Mouse (Mus musculus): ENCODE data around the gene Smim24. TPM values are rescaled to one million over a fixed set of nuclear protein-coding genes. Genes with fewer than 3 reads are reported as not detected.

Gene Smim24
- total RNA-seq, 2 experiments from 2014 or later: 1.8 to 1.9 TPM

- DNase-seq (ENCODE audit: low spot score in 2 of 2): peak; percentile 86 to 93
- intact Hi-C loops (cut with DNase I): no loop called here
Observed at GRCm38 (mm10) chr10:81416581-81417226, 23.9 kb downstream of the Smim24 start.

DNA sequence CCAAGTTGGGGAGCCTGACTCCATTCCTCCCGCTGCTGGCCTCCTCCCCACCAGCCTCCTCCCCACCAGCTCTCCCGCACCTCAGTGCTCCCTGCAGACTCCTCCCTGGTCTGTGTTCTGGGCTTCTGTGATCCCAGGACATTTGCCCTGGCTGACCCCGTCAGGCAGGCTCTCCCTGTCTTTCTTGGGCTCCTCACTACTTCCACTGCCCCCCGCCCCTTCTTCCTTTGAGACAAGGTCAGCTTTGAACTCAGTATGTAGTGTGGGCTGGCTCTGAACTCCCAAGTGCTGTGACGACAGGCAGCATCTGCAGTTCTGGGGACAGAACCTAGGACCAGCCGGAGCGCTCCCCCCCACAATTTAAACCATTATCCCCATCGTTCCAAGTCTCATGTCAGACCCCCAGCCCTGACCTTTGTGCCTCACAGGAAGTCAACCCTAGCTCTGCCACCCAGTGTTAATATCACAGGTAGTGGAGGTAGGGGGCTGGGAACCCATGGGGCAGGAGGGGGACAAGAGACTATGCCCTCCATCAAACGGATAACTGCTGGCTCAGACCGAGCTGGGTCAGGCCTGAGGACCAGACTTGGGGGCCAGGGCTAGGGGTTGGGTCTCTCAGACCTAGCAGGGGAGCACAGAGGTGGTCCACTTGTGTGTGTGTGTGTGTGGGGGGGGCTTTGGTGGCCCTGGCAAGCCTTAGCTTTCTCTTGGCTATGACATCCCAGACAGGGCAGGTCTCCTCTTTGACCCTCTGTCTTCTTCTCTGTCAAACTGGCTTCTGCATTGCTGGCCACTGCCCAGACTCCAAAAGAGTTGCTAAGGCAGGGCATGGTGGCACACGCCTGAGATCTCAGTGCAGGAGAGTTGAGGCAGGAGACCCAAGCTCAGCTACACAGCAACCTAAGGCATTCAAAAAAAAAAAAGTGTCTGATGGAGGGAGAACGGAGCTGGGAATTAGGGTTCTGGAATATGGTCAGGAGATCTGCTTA is 24.7 kb downstream of the Smim24 start:
- no peak for DNase-seq (ENCODE audit: low spot score in 2 of 2)
- intact Hi-C loops (cut with DNase I): no loop called here

DNA sequence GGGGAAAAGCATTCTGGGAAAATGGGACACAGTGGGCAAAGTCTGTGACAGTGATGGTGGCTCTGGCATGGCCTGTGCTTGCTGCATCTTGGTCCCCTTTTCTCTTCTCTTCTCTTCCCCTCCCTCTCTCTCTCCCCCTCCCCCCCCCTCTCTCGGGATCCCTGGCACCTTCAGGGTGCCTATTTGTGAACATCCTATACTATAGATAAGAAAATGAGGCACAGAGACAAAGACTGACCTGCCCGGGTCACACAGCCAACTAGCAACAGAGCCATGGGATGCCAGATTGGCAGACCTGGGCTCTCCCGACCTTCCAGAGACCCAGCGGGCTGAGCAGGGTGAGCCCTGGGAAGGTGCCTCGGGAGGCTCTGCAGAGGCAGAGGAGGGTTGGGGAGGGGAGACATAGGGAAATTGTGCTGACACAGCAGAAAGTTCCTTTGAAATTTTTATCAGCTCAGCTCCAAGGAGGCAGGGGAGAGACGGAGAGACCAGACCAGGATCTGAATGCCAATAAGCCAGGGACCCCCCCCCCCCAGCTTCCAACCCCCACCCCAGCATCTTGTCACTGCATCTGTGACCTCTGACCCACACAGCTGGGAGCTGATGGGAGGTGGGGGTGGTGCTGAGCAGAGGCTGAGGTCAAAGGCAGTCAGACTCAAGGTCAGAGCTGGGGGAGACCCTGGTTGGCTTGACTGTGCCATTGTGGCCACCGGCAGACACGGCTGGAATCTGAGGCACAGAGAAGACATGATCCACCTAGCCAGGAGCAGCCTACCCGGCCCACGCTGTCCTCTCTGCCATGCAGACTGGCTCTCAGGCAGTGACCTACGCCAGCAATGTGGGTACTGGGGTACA is 25.6 kb downstream of the Smim24 start:
- DNase-seq (ENCODE audit: low spot score in 2 of 2): no peak
- intact Hi-C loops (cut with DNase I): no loop called here

- no peak for DNase-seq (ENCODE audit: low spot score in 2 of 2)
- intact Hi-C loops (cut with DNase I): no loop called here
Observed at GRCm38 (mm10) chr10:81419111-81419928, 26.5 kb downstream of the Smim24 start.

GRCm38 (mm10) chr10:81420191-81420767 is 27.4 kb downstream of the Smim24 start:
- intact Hi-C loops (cut with DNase I): no loop called here
- DNase-seq (ENCODE audit: low spot score in 2 of 2): no peak

DNA sequence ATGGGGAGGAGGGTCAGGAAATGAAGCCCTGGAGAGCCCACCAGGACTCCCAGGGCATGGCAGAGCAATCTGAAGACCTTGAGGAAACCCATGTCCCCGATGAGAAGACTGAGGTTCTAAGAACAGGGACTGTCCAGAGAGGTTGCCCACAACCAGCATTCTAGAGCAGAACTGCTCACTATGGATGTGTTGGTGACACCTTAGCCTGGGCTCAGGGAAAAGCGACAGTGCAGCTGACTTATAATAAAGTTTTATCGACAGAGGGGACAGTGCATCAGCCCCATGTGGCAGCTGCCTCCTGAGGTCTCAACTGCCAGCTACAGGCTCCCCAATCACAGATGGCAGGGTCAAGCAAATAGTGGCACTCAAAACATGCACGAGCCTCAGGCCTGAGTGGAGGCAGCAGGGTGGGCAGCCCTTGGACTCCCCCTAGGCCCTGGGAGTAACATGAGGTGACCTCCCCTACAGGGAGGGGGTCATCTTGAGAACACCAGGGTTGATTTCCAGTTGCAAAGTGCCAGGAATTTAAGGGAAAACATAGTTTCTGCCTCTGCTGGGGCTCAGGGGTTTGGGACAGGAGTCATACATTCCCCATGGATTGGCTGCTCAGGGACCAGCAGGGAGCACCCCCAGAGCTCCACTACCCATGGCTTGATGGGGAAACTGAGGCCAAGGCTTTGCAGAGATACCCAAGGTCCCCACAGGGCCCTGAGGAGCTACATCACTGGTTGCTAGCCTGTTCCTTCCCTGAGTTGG is 28.4 kb downstream of the Smim24 start:
- no peak for DNase-seq (ENCODE audit: low spot score in 2 of 2)
- intact Hi-C loops (cut with DNase I): no loop called here

DNA sequence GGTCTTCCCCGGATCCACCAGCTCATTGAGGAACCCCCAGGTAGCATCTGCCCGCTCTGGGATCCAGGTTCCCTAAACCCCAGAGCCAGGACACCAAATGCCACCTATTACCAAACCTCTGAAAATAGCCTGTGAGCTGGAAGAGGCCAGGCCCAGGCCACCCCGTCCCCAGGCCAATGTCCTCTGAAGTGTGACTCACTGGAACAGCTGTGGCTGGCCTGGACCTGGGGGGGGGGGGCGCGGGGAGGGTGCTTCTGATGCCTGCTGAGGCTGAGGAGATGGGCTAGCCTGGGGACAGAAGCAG is 28.9 kb downstream of the Smim24 start:
- intact Hi-C loops (cut with DNase I): no loop called here
- DNase-seq (ENCODE audit: low spot score in 2 of 2): no peak

GRCm38 (mm10) chr10:81422191-81422590 is 29.3 kb downstream of the Smim24 start:
- DNase-seq (ENCODE audit: low spot score in 2 of 2): no peak
- intact Hi-C loops (cut with DNase I): no loop called here

GRCm38 (mm10) chr10:81422661-81423217 is 29.9 kb downstream of the Smim24 start:
- no peak for DNase-seq (ENCODE audit: low spot score in 2 of 2)
- intact Hi-C loops (cut with DNase I): no loop called here

- peak in 1 of 2 experiments; percentile 2 for DNase-seq (ENCODE audit: low spot score in 2 of 2)
- intact Hi-C loops (cut with DNase I): no loop called here
Observed at GRCm38 (mm10) chr10:81423476-81424245, 30.8 kb downstream of the Smim24 start.

DNA sequence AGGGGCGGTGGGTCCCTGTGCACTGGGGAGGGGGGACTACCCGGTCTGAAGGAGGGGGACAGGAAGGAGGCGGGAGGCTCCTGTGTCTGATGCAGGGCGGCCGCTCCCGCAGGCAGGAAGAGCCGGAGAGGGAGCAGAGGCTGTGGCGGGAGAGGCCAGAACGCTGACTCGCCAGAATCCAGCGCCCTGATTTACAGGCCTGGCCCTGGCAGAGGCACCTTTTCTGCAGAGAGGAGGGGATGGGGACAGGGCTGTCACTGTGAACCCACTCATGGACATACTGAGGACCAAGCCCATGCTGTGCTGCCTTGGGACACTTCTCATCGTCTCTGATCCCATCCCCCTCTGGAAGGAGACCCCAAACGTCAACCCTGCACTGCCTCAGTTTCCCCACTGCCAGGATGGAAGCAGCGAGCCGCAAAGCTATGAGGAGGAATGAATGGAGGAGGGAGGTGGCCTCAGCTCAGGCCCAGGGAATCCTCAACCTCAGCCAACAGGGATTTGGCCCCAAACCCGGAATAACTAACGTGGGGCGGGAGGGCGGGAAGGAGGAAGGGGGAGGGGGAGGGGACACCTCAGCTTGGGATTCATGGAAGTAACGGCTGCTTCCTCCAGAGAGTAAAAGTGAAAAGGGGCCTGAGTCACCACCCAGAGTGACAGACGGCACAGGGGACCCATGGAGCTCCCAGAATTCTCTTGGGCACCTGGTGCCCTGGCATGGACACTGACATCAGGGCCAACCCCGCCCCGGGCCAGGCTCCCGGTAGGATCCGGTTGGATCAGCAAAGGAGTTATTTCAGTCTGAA is 31.6 kb downstream of the Smim24 start:
- intact Hi-C loops (cut with DNase I): no loop called here
- peak; percentile 17 to 26 for DNase-seq (ENCODE audit: low spot score in 2 of 2)

DNA sequence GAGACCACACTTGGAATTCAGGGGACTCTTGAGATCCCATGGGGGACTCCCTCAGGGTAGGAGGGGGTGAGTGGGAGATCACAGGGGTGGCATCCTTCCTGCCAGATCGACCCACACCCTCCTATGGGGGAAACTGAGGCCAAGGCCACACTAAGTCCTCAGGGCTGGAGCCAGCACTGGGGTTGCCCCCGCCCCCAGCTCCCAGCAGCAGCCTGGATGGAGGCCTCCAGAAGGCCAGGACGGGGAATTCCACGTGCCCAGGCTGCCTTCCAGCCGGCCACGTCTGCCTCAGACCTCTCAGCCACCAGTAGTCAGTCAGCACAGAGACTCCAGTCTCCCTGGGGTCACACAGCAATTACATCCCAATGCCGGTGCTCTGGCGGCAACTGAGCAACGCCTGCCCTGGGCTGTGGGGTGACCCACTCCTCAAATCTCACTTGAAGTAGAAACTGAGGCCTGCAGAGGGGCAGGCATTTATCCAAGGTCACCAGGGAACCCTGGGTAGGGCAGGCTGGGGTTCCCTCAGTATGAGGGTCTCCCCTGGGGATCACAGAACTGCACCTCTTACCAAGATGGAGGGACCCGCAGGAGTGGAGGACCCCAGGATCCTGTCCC is 32.5 kb downstream of the Smim24 start:
- intact Hi-C loops (cut with DNase I): no loop called here
- DNase-seq (ENCODE audit: low spot score in 2 of 2): peak; percentile 13 to 19

GRCm38 (mm10) chr10:81426081-81426671 is 33.3 kb downstream of the Smim24 start:
- intact Hi-C loops (cut with DNase I): loop anchor here (2.0 kb wide), 1 partner anchor 13 kb away; no protein-coding TSS in a partner anchor
- peak; percentile 24 to 34 for DNase-seq (ENCODE audit: low spot score in 2 of 2)

- intact Hi-C loops (cut with DNase I): loop anchor here (2.0 kb wide), 1 partner anchor 14 kb away; no protein-coding TSS in a partner anchor
- peak; percentile 33 to 57 for DNase-seq (ENCODE audit: low spot score in 2 of 2)
Observed at GRCm38 (mm10) chr10:81426897-81427296, 34.0 kb downstream of the Smim24 start.

DNA sequence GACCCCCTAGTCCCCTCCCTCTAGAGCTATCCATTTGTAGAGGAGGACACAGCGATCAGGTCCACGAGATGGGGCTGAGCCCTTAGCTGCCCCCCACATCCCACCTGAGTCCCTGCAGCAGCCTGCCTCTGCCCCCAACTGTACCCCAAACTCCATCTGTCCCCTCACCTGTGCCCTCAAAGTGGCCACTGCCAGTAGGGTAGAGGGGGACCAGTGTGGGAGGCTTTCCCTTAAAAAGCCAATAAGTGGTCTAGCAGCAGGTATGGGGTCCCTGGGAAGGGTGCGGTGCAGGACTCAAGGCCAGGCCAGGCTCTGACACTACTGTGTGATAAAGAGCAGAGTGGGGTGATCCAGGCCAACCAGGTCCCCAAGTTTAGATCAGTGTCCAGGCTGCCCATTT is 34.5 kb downstream of the Smim24 start:
- peak; percentile 3 for DNase-seq (ENCODE audit: low spot score in 2 of 2)

More for the DNA sequence above, 34.5 kb downstream of the Smim24 start:
- intact Hi-C loops (cut with DNase I): loop anchor here (2.0 kb wide), 1 partner anchor 15 kb away; no protein-coding TSS in a partner anchor
